Mouse (Mus musculus) lung, postnatal 4 days (tissue): ENCODE data around the gene Socs7.
A peak's percentile ranks its signal among the peaks of the same experiment; 100 is the strongest.

ENCODE experiments used
- DNase-seq, 2 experiments: peaks; one replicate each; pipeline ENCODE4 v3.0.0; 2021

Gene Socs7

DNA sequence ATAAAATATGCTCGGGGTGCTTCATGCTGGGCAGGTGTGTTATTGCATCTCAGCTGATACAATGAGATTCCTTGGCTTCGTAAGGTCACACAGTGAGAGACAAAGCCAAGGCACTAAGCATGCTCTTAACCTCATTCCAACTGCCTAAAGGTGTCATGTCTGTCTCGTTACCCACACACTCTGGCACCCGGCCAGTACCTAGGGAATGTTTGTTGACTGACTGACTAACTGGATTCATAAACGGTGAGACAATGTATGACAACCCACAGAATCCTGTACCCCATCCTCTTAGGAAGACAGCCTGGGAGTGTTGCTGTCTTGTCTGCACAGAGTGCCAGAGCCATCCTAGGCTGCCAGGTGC, 57.2 kb downstream of the Socs7 start:
- DNase-seq = no peak

DNA sequence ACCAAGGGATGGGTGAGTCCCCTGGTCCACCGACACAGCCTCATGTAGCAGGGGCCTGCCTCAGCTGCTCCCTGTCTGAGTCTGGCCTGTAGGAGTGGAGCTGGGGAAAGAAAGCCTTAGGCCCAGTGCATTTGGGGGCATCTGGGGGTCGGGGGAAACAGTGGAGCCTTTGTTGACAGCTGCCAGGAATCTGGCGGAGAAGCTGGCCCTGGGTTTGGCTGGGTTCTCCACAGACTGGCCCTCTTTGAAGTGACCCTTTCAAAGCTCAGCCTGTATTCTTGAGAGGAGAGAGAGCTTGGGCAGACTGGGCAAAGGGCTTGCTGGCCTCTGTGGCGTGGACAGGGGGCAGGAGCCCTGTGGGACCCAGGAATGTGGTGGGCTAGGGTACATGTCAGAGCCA, 60.2 kb downstream of the Socs7 start:
- no peak for DNase-seq

GRCm38 (mm10) chr11:97424092-97424692, 61.8 kb downstream of the Socs7 start:
- DNase-seq = no peak

DNA sequence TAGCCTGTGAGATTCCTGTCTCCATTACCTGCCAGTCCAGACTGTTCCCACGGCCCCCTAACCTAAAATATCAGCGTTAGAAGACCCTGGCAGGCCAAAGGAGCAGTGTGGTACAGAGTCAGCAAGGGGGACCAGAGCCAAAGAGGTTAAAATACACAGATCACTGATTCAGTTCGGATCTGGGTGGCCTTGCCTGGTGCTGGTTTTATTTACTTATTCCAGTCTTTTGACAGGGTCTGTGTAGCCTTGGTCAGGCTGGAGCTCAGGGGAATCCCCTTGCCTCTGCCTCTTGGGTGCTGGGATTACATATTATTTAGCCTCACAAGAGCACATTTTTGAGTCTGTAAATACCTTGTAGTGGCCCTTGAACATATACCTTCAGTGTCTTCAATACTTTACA, 62.5 kb downstream of the Socs7 start:
- DNase-seq = no peak

DNA sequence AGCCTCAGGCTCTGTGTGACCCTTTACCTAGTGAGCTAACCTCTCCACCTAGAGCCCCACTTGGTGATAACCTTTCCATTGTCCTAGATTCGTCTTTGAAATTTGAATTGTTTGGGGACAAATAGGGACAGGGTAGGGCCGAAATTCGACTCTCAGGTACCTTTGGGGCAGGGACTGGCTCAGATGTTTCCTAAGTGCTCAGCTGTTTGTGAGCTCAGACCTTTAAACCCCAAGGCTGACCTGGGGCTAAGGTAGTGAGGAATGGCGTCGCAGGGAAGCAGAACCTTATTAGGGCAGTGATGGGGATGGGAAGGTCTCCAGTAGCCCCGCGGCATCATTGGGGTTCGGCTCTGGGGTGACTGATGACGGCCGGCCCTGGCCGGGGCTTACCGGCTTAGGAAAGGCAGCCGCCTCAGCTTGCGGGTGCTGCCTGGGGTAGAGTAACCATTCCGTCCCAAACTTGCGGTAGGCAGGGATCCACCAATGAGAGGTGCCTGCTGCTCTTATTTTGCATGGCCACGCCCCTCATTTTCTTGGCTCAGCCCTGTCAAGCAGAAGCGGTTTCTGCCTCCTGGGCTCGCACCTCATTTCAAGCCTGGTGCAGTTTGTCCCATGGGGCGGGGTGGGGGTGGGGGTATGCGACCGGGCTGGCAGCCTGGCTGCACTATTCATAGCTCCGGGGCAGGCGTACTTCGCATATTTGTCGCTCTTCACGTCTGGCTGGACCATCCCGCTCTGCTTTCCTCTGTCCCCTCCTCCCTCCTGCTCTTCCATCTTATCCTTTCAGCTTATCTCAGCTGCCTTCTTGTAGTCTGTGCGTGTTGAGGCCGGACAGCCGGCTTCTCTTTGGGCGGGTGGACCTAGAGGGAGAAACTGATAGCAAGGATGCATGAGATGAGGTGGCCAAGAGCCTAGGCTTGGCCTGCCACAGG, 65.7 kb downstream of the Socs7 start:
- peak; percentile 79 to 85 for DNase-seq

- no peak for DNase-seq
These were observed 66.4 kb downstream of the Socs7 start for GRCm38 (mm10) chr11:97428726-97429077.

GRCm38 (mm10) chr11:97429615-97430014, 67.3 kb downstream of the Socs7 start:
- DNase-seq = no peak

- DNase-seq = peak; percentile 73 to 81
These were observed 69.7 kb downstream of the Socs7 start for GRCm38 (mm10) chr11:97432015-97432414.

DNA sequence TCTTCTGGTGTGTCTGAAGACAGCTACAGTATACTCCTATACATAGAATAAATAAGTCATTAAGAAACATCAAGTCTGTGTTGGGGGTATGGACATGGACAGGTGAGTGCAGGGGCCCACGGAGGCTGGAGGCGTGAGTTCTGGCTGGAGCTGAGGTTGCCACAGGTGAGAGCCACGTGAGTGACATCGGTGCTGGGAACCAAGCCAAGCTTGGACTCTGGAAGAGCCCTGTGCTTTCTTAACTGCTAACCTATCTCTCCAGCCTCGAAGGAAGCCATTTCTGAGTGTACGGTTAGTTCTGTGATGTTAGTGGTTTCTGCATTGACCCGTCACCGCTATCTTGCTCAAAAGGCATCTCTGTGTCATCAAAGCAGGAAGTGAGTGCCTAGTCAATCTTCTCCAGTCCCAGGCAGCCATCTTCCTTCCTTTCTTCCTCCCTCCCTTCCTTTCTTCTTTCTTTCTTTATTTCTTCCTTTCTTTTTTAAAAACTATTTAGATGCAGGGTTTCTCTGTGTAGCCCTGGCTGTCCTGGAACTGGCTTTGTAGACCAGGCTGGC, 70.7 kb downstream of the Socs7 start:
- no peak for DNase-seq

DNA sequence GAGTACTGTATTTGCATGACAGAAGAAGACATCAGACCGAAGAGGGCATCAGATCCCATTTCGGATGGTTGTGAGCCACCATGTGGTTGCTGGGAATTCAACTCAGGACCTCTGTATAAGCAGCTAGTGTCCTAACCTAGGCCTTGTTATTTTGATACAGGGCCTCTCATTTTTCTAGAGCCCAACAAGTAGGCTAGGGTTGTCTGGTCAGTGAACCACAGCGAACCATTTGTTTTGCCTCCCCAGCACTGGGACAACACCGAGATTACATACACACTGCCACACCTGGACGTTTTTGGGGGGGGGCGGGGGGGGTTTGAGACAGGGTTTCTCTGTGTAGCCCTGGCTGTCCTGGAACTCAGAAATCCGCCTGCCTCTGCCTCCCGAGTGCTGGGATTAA, 71.8 kb downstream of the Socs7 start:
- no peak for DNase-seq

GRCm38 (mm10) chr11:97434704-97435454, 72.5 kb downstream of the Socs7 start:
- peak; percentile 93 to 94 for DNase-seq

GRCm38 (mm10) chr11:97435808-97436491, 73.6 kb downstream of the Socs7 start:
- DNase-seq = peak; percentile 69 to 71

- peak; percentile 89 to 94 for DNase-seq
These were observed 75.4 kb downstream of the Socs7 start for GRCm38 (mm10) chr11:97437745-97438144.

DNA sequence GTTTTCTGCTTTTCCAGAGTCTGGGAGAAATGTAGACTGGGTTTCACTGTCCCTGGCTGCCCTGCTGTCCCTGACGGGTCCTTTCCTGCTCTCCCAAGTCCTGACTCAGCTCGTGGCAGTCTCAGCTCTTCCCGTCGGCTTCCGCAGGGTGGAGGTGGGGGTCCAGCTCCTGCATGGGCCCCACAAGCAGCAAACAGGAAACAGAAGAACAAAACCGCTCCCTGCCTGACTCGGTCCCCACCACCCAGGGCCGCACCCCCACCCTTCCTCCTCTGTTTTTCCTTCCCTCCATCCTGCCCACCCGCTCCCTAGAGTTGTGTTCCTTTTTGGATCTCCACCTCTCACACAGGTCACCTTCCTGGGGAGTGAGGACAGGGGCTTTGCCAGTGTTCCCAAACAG, 76.5 kb downstream of the Socs7 start:
- peak; percentile 65 to 85 for DNase-seq

- peak; percentile 87 to 92 for DNase-seq
These were observed 77.6 kb downstream of the Socs7 start for GRCm38 (mm10) chr11:97439935-97440334.

DNA sequence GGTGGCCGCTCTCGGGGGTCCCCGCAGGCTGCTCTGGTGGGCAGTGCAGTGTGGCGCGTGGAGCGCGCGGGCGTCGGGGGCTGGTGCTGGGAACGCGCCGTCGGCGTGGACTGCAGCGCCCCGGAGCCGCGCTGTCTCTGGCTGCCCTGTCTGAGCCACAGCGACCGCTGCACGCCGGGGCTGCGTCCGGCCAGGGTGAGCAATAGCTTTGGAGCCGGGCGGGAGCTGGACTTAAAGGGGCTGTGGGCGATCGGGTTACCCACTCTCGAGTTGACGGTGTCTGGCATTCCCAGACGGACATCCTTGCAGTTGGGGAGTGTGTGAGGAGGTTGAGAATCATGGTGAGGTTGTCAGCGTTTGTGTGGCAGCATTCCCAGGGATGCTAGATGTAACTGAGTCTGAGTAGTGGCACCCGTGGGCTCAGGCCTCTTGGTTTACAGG, 78.1 kb downstream of the Socs7 start:
- DNase-seq = peak in 1 of 2 experiments; percentile 63

GRCm38 (mm10) chr11:97441036-97441657, 78.8 kb downstream of the Socs7 start:
- DNase-seq = peak; percentile 57 to 73

DNA sequence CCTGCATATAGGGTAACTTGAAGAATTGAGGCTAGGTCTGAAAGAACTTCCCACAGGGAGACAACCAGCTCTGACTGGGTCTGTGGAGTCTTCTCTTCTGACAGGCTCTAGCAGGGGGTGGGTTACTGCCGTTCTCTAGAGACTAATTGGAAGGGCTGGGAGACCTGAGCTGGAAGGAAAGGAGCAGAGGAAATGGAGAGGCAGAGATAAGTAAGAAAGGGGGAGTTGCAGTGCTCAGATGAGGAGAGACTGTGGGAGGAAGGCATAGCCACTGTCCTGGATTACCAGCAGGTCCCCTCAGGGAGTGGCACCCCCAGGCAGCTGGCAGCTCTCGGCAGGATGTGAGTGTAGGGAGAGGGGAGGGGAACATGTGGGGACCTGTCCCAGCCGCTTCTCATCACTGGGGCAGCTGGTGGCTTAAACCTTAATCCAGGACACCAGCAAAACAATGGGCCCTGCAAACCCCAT, 79.3 kb downstream of the Socs7 start:
- DNase-seq = peak in 1 of 2 experiments; percentile 65

GRCm38 (mm10) chr11:97442891-97443675, 80.7 kb downstream of the Socs7 start:
- DNase-seq = no peak

DNA sequence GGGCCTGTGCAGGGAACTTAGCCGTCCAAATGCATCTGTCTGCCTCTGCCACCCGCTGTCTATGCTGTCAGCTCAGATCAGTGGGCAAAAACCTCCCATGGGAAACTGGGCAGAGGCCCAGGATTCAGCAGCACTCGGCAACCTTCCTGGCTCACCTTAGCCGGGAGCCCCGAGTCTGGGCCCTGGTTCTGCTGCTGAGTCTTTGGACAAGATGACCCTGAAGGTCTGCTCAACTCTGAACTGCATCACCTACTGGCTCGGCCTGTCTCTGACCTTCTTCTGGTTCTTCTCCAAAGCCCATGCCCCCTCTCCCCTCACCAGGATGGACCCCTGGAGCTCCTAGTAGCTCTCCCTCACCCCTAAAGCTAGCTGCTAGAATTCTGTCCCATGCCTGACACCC, 83.2 kb downstream of the Socs7 start:
- DNase-seq = no peak

- no peak for DNase-seq
These were observed 83.7 kb downstream of the Socs7 start for GRCm38 (mm10) chr11:97445999-97446511.
